Mouse (Mus musculus) embryonic facial prominence, embryonic 11.5 days (tissue): ENCODE results near the gene Kmt2d. TPM values are rescaled to one million over a fixed set of nuclear protein-coding genes. Genes with fewer than 3 reads are reported as not detected.

Experiments
- polyA plus RNA-seq: library from polyadenylated mRNA; unstranded; fragments of >200 nt; fragmentation: Nextera tagmentation; extraction: Ambion mirVana; gene quantifications from 2 replicates; pipeline ENCODE4 v1.2.1, GENCODE M21; 2014

Kmt2d gene
- polyA plus RNA-seq, 1 experiment from 2014 or later: 11.6 TPM

Other genes starting within 250 kb of the Kmt2d start
- 32.3 and 33.4 TPM in 2 replicates for gene Cacnb3, start 240.4 kb downstream of the Kmt2d start, polyA plus RNA-seq
- gene Ddx23, start 208.3 kb downstream of the Kmt2d start, polyA plus RNA-seq: 20.8 and 22.0 TPM in 2 replicates
- gene Rnd1, start 193.7 kb downstream of the Kmt2d start, polyA plus RNA-seq: 0.63 and 0.92 TPM in 2 replicates
- gene Ccdc65, start 163.0 kb downstream of the Kmt2d start, polyA plus RNA-seq: 1.3 TPM in 2 replicates
- 18.9 and 21.0 TPM in 2 replicates for gene Fkbp11, start 143.0 kb downstream of the Kmt2d start, polyA plus RNA-seq
- gene Arf3, start 108.0 kb downstream of the Kmt2d start, polyA plus RNA-seq: 24.5 and 28.7 TPM in 2 replicates
- 1.6 and 2.3 TPM in 2 replicates for gene Wnt10b, start 93.1 kb downstream of the Kmt2d start, polyA plus RNA-seq
- 0.28 and 0.33 TPM in 2 replicates for gene Wnt1, start 81.3 kb downstream of the Kmt2d start, polyA plus RNA-seq
- 0.26 and 0.27 TPM in 2 replicates for gene Ddn, start 61.7 kb downstream of the Kmt2d start, polyA plus RNA-seq
- 69.8 and 73.1 TPM in 2 replicates for gene Prkag1, start 39.7 kb downstream of the Kmt2d start, polyA plus RNA-seq
- gene Rhebl1, start 23.3 kb upstream of the Kmt2d start, polyA plus RNA-seq: 16.7 and 17.0 TPM in 2 replicates
- gene Dhh, start 27.3 kb upstream of the Kmt2d start, polyA plus RNA-seq: 0.76 and 1.3 TPM in 2 replicates
- 3.9 and 7.1 TPM in 2 replicates for gene Lmbr1l, start 47.0 kb upstream of the Kmt2d start, polyA plus RNA-seq
- 2,291 and 2,381 TPM in 2 replicates for gene Tuba1b, start 63.4 kb upstream of the Kmt2d start, polyA plus RNA-seq
- not detected in 2 replicates for gene Gm49450, start 82.3 kb upstream of the Kmt2d start, polyA plus RNA-seq
- 3,177 and 3,658 TPM in 2 replicates for gene Tuba1a, start 82.5 kb upstream of the Kmt2d start, polyA plus RNA-seq
- 132 and 138 TPM in 2 replicates for gene Tuba1c, start 158.7 kb upstream of the Kmt2d start, polyA plus RNA-seq
- 17.1 and 20.6 TPM in 2 replicates for gene Prph, start 184.0 kb upstream of the Kmt2d start, polyA plus RNA-seq
- gene Troap, start 203.4 kb upstream of the Kmt2d start, polyA plus RNA-seq: 20.6 and 23.8 TPM in 2 replicates
- 1.0 and 1.1 TPM in 2 replicates for gene C1ql4, start 216.6 kb upstream of the Kmt2d start, polyA plus RNA-seq
- 0.18 and 0.56 TPM in 2 replicates for gene Dnajc22, start 222.0 kb upstream of the Kmt2d start, polyA plus RNA-seq